Mouse (Mus musculus): ENCODE data around the gene Mpp4.

Gene Mpp4

DNA sequence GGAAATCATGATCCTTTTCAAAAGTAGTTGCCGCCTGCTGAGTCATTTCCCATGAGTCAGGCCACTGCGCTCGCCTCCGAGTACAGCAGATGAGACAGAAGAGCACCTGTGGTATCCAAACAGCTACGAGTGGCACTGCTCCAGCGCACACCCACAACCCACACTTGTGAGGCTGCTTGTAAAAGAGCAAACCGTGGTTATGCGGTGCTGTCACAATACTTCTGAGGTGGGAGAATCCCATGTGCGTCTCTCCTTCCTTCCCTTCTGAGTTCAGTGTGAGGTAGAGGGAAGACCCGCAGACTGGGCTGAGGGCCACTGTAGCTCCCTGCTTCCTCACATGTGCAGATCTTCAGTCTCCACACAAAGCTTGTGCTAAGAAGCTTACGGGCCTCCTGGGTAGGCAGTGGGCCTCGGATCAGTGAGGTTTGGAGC lies at the start of gene Mpp4:
Mpp4 (minus strand) TSS at position 360 of the 432 bp plus-strand sequence.
- DNase-seq = no peak

DNA sequence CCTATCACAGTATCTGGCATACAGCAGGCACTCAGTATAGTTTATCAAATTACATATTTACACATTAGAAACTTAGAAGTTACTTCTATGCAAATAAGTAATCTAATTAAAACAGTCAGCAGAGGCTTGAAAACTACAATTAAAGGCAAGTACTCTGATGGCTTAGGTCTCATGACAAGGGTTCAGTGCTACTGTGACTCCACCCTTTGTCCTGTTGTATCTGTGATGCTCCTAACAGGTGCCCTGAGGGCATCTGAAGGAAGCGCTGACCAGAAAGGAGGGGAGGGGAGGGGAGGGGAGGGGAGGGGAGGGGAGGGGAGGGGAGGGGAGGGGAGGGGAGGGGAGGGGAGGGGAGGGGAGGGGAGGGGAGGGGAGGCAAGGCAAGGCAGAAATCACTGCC lies 49.8 kb upstream of the Mpp4 start:
- DNase-seq = no peak

DNA sequence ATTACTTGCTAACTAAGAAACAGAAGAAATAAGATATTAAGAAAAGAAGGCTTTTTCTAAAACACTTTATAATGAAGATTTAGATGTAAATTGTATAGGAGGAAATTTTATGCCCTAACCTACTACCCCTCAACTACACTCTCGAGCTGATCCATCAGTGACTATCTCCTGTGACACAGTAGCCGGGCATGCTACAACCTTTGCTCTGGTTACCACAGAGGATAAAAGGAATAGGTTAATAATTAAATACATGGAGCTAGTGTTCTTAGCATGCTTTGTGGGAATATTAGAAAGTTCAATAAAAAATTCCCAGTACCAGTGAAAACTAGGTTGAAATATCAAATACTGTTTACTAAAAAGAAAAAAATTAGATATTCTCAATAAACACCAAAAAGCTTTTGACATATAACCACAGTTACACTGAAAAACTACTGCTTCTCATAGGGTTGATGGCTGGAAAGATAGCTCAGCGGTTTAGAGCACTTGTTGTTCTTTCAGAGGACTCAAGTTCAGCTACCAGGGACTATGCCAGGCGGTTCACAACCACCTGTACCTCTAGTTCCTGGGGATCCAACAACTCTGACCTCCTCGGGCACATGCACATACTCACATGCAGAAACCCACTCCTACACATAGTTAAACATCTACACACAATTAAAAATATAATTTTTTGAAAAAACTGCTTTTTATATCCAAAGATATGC lies 49.0 kb upstream of the Mpp4 start:
- DNase-seq = no peak

DNA sequence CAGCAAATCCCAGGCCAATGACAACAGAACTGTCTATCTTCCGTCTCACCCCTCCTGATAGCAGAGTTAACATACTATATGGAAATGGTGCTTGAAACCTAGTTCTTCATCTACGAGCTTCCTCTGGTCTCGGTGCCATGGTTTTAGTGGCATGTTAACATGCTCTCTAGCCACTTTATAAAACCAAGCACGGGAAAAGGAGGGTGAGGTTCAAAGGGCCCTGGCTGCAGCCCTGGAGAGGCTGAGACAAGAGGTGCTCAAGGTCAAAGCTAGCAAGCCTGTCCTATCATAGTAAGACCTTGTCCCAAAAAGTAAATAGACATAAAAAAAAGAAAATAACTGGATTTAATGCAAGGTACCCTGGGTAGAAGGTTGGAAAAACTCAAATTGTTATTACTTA lies 48.5 kb upstream of the Mpp4 start:
- no peak for DNase-seq

DNA sequence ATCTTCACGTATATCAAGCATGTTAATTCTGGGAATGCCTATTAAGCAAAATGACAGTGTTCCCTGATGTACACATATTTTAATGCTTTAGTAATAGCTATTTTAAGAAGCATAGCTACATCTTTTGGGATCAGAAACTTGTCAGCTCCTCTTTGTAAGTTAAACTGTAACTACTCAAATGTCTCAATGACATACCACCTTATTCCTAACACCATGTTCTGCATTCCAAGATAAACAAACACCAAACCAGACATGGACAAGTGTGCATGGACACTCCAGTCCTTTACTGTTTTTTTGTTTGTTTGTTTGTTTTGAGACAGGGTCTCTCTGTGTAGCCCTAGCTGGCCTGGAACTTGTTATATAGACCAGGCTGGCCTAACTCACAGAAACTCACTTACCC lies 45.1 kb upstream of the Mpp4 start:
- no peak for DNase-seq

DNA sequence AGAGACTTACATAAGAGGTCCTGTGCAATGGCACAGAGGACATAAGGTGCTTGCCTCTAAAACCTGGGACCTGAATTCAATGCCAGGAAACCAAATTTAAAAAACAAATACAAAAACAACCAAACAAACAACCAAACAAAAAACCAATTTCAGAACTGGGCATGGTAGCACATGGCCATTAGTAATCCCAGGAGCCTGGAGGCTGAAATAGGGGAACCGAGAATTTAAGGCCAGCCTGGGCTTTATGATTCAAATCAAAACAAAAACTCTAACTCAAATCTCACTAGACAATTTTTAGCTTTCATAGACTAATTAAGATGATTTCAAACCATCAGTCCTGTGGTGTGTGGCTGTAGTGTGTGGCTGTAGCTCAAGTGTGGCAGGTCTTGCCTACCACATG lies 41.3 kb upstream of the Mpp4 start:
- no peak for DNase-seq

DNA sequence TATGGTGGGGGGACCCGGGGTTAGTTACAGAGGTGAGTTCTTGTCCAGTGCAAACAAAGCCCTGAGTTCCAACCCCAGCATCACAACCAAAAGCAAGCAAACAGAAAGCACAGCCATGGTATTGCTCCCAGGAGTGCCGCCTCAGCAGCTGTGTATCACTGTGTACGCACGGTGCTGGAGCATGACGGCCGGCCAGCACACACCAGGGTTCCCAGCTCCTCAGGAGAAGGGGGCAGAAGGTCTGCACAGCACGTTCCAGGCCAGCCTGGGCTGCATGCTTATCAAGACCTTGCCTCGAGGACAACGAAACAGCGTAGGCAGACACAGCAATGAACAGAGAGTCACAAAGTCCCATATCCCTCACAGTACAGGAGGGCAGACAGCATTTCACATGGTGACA lies 39.2 kb upstream of the Mpp4 start:
- DNase-seq = no peak

DNA sequence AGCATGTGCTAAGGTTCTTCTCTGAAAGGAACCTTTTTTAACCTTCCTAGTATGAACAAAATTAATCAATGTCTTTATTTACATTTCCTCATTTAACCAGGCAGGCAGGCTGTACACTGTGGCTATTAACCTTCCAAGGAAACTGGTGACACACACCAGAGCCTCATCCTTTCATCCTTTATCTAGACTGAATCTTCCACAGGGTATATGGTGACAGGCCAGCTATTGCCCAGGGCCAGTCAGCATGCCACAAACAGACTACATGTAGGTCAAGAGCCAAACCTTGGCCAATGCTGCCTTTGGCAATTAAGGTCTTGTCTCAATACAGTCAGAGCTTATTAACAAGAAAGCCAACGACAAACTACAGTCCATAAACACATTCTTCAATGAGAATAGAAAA lies 38.4 kb upstream of the Mpp4 start:
- DNase-seq = no peak

DNA sequence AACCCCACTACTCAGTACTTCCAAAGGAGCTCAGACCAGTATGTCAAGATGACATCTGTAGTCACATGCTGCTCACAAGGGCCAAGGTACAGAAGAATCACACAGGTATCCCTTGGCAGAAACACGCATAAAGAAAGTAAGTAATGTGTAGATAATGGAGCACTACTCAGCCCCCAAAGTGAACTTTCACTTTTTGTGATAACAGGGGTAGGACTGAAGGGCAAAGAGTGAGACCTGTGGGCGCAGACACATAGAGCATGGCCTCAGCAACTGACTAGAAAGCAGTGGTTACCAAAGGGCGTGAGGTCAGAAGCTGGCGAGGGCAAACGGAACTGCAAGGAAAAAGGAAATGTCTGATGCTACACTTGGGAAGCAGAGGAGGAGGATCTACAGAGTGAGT lies 37.8 kb upstream of the Mpp4 start:
- DNase-seq = no peak

DNA sequence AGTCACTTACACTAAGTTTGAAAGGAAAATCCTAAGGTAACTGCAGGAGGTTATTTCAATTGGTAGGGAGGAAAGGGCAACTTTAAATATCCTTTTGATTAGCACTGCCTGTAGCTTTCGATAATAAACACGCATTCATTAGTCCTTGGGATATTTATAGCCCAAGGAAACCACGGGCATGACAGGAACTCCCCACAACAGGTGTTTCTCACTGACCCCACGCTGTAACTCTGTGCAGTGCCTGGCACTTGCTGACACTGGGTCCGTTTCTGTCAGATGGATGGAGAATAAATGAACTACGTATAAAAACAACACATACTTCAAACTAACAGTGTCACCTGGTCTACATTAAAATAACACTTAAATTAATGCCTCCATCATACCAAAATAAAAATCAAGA lies 31.8 kb upstream of the Mpp4 start:
- no peak for DNase-seq

DNA sequence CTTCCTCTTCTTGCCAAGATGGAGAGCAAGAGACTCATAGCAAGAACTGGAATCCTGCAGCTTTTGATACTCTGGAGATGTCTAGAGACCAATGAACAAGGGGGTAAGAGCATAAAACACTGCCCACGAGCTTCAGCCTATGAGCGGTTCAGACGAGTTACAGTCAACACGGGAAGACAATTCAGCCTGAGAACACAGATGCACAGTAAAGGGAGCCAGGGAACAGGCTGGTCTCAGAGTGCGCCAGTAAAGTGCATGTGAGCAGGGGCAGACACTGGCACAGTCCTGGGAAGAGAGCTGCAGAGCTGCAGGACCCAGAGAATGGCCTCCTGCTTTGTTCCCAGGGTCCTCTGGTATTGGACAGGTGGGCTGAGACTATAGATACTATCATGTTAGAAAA lies 24.6 kb upstream of the Mpp4 start:
- DNase-seq = no peak

DNA sequence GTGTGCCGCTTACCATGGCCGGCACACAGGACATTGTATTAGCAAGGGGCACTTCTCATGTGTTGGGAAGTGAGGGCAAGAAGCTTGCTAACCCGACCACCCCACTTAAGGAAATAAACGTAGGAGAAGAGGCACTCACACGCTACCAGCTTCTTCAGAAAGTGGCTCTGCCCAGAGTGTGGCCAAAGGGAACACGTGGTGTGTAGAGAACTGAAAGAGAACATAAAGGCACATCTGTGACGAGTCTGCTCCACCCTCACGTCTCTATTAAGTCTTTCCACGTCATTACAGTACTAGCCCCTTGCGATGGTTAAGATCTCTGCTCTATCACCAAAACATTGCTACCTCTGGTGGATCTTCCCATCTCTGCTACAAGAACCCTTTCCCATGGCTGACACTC lies 23.1 kb upstream of the Mpp4 start:
- no peak for DNase-seq

DNA sequence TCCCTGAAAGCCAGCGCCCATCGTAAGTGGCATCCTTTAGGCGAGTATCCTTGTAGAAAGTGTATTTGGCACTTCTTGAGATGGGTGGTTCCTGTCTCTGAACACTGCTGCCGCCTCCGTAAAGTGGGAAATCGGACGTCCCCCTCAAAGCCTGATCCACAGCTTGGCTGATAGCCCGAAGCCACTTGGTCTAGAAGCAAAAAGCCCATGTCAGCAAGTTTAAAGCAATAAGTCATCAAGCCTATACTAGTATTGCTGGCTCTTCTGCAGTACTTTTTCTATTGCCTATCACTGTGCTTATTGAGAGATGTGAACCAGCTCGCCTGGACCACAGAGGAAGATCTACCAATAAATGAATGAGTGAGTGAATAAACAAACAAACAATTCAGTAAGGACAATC lies 22.2 kb upstream of the Mpp4 start:
- no peak for DNase-seq

DNA sequence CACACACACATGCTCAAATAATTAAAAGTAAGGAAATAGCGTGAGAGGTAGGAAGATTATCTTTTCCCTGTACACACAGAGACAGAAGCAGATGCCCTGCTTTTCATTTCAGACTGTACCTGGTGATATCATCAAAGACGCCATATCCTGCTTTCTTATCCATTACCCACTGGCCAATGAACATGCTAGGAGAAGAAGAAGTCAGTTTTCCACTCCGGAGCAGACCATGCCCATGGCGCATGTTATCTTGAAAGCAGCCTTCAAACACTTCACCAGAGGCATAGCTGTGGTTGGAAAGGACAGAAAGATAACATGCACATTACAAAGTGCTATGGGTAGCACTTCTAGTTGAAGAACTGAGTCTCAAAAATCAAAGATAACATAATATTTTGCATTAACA lies 19.9 kb upstream of the Mpp4 start:
- no peak for DNase-seq

DNA sequence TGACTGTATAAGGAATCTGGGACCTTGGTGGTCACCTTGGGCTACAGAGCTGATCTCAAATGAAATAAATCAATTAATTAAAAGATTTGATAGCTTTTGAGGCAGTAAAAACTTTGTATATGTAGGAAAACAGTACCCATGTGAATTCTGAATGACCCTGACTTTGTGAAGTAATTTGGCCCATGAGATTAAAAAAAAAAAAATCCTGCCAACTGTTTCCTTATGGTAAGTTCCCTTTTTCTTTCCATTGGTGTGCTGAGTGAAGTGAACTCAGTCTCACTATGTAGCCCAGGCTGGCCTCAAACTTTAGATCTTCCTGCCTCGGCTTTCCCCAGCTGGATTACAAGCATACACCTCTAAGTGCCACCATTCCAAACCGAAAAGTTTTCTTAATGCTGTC lies 19.2 kb upstream of the Mpp4 start:
- DNase-seq = no peak

DNA sequence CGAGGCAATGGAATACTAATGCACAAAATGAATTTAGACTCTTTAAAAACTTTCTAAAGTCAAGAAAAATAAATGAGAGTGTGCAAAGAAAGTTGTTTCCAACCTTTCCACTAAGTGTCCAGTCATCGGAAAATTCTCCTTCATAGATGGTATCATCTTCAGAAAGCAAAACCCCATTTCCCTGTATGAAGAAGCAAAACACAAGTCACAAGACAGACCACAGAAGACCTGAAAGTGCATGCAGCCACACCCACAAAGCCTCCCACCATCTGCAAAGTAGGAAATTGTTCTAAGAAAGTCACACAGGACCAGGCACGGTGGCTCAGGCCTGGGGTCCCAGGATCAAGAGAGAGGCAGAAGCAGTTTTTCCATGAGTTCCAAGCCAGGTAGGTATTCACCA lies 16.8 kb upstream of the Mpp4 start:
- DNase-seq = no peak

DNA sequence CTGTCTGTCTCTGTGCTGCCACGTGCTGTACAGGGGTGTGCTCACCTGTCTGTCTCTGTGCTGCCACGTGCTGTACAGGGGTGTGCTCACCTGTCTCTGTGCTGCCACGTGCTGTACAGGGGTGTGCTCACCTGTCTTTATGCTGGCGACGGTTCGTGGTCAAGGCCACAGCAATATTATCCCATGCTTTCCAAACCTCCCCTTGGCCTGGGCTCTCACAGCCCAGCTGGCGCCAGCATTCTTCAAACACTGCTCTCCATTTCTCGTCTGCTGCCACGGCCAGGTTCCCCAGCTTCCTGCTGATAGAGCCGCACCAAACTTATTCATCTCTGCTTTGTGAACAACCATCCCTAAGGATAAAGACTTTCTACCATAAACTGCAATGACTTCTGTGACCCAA lies 15.2 kb upstream of the Mpp4 start:
- DNase-seq = no peak

DNA sequence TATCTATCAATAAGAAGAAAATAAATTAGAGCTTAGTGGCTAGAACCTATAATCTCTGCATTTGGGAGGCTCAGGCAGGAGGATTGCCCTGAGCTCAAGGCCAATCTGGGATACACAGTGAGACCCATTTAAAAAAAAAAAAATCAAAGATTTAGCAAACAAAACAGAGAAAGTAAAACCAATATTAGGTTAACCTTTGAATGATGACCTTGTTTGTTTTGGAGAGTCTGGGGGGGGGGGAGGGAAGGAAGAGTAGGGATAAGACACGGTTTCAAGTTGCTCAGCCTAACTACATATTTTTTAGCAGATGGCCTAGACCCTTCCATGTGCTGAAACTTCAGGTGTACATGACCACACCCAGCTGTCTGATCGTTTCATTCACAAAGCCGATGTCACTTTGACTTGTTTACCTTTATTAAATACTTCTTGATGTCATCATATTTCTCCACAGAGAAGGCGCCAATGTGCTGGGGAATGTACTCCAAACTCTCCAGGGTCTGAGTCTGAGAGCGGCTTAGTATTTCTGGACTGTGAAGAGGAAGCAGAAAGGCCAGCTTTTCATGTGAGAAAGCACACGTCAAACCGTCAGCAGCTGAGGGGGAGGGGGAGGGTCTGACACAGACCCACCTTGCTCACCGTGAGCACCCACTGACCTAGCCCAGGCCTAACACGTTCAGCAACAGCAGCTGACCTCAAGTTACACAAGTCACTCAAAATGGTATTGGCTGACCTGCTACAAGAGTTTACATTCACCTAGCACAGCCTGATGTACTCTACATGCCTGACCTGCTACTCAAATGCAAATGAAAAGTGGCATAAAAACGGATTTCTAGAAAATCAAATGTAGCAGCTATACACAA lies 11.6 kb upstream of the Mpp4 start:
- no peak for DNase-seq

DNA sequence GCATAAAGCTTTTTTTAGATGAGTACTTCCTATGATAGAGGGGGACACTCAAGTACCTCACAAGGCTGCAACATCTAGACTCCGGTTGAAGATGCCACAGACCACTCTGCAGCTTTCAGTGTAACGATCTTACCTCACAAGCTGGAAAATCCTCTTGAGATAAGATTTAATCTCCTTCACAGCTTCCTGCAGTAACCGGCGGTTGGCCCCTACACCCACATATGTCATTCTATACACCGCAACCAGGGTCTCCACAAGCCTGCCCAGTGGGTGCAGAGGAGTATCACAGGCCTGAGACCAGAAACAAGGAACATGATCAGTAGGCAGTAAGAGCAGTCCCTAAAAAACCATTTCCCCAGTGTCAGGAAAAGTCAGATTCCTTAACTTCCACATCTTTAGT lies 9.8 kb upstream of the Mpp4 start:
- no peak for DNase-seq

DNA sequence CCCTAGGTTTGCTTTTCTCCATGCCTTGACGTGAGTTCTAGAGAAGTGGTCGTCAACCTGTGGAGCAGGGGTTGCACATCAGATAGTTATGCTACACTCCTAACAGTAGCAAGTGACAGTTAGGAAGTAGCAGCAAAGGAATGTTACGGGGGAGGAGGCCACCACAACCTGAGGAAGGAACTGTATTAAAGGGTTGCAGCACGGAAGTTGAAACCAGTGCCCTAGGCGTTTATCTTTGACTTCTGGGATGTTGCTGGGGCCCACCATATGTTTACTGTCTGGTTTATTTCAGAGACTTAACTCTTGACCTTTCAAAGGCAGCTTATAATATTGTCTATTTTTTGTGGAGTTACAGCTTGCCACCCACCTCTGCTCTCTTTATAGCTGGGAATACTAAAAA lies 8.7 kb upstream of the Mpp4 start:
- no peak for DNase-seq

DNA sequence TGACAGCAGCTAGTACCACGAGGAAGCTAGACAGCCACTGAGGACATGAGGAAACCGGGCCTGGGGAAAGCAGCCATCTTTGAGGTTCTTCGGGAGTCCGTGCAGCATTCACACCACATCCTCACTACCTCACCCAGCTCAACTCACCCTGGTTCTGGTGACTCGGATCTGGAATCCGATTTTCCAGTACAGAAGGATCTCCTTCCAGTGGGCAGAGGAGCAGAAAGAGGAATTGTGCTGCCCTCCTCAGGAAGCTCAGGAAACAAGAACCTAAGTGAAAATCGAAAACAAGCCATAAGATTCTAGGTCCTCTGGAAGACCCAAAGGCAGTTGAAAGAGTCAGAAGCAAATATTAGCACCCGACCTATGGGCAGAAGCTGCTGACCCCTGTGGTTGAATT lies 7.1 kb upstream of the Mpp4 start:
- no peak for DNase-seq

DNA sequence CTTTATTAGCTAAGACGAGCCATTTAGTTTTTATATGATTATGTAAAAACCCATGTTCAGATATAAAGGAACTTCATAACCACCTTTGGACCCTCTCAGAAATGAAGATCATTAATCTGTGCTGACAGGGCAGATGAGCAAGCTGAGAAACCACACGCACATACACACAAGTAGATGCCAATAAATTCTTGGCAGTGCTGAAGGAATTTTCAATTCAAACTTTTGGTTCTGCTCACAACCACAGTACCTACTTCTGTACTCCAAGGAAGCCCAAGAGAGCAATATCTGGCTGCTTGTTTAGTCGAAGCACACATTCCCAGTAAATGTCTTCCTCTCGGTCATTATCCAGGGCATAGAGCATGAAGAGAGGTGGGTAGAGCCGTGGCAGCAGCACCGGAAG lies 6.4 kb upstream of the Mpp4 start:
- DNase-seq = no peak

DNA sequence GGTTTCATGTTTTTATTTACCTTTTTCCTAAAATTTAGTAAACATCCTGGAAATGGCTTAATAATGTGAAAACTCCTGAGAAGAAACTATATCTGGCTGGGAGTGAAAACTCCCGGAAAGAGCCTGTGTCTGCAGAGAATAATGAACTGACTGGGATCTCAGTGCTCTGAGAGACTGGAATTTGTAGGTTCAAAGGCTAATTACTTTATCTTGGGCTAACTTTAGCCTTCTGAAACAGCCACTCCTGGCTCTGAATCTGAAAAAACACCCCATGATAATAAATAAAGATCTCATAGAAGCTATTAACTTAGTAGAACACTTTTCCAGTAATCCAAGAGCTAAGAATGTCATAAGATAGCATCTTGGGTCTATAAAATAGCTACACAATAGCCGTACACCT lies 5.4 kb upstream of the Mpp4 start:
- no peak for DNase-seq

DNA sequence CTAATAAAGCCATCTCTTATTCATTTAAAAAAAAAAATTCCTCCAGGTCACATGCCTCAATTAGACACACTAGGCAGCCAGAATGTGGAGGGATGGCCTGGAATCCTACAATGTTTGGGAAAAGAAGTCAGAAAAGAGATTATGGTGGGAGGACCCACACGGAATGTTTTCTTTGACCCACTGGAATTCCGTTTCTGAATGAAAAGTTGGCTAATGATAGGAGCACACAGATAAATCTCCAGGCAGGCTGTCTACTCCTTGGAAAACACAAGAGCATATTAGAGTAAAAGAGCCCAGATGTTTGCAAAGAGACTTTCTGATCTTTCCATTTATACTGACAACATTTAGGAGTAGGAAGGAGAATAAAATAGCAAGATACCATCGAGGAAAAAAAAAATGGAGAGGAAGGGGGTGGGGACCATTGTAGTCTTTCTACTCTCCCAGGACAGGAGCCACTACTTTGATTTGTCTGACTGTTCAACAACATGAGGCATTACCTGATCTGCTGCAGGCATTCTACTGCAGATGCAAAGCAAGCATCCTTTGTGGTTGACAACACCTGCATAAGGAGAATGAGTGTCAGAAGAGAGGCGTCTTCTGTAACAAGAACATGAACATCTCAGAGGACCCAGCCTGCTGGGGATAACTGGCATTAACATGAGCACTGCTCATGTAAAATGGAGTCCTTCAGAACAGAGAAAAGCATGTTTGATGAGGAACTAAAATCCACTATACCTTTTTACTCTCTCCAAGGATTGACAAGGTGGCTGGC lies 4.7 kb upstream of the Mpp4 start:
- no peak for DNase-seq
